Mouse (Mus musculus) E14TG2a.4 (cell line): Measurements from ENCODE around the gene Hoxc6.

Source experiments
- CTCF ChIP-seq: conservative IDR thresholded peaks from 2 replicates; pipeline ENCODE4 v1.5.1; 2014; ENCODE audit warnings: low read length
- NANOG ChIP-seq: IDR thresholded peaks from 2 replicates; pipeline ENCODE4 v1.6.1; 2014; ENCODE audit warnings: borderline replicate concordance, low read length, mixed read lengths
- POU5F1 ChIP-seq: IDR thresholded peaks from 2 replicates; pipeline ENCODE4 v1.6.1; 2014; ENCODE audit warnings: low read length, borderline replicate concordance

DNA sequence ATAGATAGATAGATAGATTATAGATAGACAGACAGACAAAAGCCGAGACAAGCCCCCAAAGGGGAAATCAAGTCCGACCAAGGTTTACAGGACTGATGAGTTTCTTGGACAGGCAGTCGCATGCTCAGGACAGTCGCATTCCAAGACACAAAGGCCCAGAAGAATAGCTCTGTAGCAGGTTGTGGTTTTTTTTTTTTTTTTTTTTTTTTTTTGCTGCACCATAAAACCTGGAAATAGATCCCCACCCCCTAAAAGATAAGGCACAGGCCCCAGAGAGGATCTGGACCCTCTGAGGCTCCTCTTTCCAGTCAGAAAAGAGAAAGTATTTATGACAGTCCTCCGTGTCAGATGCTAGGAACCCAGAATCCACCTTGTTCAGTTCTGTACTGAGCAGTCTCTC is 10.0 kb upstream of the Hoxc6 start:
- TF ChIP-seq CTCF: no peak
- no peak for TF ChIP-seq POU5F1
- no peak for TF ChIP-seq NANOG
